Mouse (Mus musculus) left cerebral cortex, postnatal 14 days (tissue): Measurements from ENCODE around the gene Rfx4. TPM values are rescaled to one million over a fixed set of nuclear protein-coding genes. Genes with fewer than 3 reads are reported as not detected.

Experiments used
- DNase-seq, 2 experiments: peaks; one replicate each; pipeline ENCODE4 v3.0.0; 2021 to 2022; ENCODE audit warnings: low spot score in 2 of 2, mixed read lengths in 1 of 2
- intact Hi-C: fragments of 180-260 bp; cut with DNase I; formaldehyde crosslinking; loops from one replicate; pipeline ENCODE4 v1.15.1; 2025
- long read RNA-seq, 2 experiments: library from polyadenylated mRNA; stranded (forward); transcript quantifications; one replicate each; pipeline ENCODE4 v2.0.0; 2021
- total RNA-seq, 2 experiments: library from RNA; stranded (reverse); gene quantifications; 2 replicates each; pipeline ENCODE4 v1.2.3; 2021

Gene Rfx4
- 1 to 10 TPM; 9.1 to 10.0 TPM for total RNA-seq
- long read RNA-seq, experiment 1, partial matches to known transcripts = 3 of 7 reads
- long read RNA-seq, experiment 1, other reads (novel, unspliced or antisense) = 3 of 7 reads
- long read RNA-seq, experiment 2, partial matches to known transcripts = 4 of 10 reads
- long read RNA-seq, experiment 2, other reads (novel, unspliced or antisense) = 3 of 10 reads

DNA sequence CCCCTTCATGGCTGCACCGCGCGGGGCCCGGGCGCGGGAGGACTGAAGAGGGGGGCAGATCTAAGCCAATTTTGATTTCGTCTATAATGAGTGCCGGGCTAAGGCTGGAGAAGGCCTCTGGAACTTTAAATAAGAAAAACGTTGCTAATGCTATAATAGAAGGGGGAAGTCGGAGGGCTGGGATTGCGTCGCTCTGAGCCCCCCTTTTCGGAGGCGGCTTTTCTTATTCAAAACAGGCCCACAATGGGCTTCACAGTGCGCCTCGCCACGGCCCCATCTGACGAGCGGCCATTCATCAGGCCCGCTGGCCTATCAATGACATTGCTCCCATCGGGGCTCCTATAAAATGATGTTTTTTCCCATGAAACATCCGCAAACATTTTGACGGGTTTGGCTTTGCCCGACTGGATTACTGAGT, at the start of gene Rfx4:
Gene Rfx4, plus strand, starts transcription at position 277 of the 418 bp plus-strand sequence.
- intact Hi-C loops = loop anchor here (5.0 kb wide), 1 partner anchor 47 kb away; no protein-coding TSS in a partner anchor

GRCm38 (mm10) chr10:84706543-84706942, 49.3 kb upstream of the Rfx4 start:
- DNase-seq = no peak
- intact Hi-C loops = no loop called here

More for the DNA sequence above, at the start of gene Rfx4:
- DNase-seq = peak; percentile 37 to 40

DNA sequence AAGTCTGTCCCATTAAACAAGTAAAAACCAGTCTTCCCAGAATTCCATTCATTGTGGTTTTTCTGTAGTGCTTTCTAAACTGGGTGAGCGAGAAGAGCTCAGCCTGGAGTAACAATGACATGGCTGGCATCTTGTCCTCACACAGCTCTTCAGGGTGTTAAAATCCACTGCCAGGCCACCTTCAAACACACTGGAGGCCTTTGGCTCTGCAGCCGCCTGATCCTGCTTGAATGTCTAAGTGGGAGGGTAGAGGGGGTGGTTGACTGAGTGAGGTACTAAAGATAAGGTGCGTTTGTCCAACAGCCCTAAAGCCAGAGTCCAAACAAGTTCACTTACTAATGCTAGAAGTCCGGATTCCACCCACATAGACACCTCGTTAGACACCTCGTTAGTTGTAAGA, 48.6 kb upstream of the Rfx4 start:
- DNase-seq = no peak
- intact Hi-C loops = no loop called here

DNA sequence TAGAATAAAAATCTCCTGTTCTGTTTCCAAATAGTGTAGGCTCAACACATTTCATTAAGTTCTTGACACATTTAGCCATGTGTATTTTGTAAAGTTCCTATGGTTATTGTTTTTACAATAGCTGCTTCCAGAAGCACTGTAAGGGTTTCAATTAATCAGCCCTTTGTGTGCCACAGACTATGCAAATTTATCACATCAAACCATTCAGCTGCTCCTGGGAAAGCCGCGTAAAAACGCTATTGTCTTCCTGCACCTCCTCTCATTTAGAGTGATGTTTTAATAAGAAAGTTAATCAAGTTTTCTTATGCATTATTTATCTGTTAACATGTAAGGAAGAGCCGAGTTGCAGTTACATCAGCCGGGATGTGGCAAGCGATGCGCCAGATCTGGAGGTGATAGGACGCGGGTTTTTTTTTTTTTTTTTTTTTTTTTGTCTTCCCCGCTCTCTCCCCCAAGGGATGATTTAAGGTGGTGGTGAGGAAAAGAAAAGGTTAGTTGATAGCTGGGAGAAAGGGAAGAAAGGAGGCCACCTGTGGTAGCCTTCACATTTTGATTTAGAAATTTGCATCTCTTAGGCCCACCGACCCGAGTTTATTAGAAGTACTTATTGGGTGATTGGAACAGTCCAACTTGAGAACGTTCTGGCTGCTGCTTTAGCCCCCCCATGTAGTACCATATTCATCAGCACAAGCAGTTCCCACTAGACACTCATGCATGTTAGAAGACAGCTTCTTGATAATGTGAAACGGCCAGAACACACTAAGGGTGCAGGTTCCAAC, 47.9 kb upstream of the Rfx4 start:
- no peak for DNase-seq
- intact Hi-C loops = no loop called here

DNA sequence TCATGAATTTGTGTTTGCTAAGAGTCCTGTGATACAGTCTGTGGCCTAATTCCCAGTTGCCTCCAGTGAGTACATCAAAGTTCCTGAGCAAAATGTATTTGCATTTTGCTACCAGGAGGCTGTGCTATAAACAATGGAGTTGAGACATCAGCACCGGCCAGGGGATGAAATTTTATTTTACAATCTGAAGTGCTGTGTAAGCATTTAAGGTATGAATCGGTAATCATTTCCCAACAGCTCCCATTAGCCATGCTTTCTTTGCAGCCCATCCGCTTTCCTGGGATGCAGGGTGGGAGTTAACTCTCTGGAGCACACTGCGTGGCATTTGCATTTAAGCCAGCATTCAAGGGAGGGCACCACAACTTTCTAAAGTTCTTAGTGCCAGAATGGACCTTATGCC, 45.7 kb upstream of the Rfx4 start:
- no peak for DNase-seq
- intact Hi-C loops = no loop called here

- DNase-seq = no peak
- intact Hi-C loops = no loop called here
These were observed 45.0 kb upstream of the Rfx4 start for GRCm38 (mm10) chr10:84710827-84711226.

DNA sequence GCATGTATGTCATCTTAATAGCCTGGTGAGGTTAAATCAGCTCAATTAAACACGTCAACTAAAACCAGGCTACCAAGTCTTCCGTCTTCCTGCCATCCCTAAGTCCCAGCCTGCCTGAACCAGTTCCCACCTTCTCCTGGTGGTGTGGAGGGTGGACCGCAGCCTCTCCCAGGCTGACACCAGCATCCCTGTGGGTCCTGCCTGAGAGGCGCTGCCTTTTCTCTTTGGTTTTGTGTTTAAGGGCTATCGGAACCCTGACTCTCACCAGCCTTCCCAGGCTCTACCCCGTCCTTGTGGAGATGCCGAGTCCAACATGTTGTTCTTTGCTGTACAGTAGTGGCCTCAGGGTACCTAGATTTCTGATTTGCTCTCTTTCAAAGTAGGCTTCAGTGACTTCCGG, 44.4 kb upstream of the Rfx4 start:
- no peak for DNase-seq
- intact Hi-C loops = no loop called here

DNA sequence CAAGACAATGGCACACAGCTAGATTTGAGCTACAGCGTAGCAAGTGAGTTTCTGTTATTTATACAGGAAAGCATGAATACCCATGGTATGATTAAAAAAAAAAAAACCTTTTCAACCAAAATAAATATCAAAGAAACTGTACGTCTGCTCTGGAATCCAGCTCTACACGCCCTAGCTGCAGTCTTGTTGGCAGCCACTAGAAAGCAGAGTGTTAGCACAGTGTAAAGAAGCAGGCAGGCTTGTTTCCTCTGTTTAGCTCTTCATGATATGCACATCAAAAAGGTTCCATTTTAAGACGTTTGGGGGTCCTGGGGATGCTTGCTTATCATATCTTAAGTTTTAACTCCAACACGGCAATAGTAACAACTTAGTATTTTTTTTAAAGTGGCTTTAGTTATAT, 43.9 kb upstream of the Rfx4 start:
- intact Hi-C loops = no loop called here
- DNase-seq = peak in 1 of 2 experiments; percentile 27

- DNase-seq = no peak
- intact Hi-C loops = no loop called here
These were observed 43.3 kb upstream of the Rfx4 start for GRCm38 (mm10) chr10:84712532-84712931.

- intact Hi-C loops = no loop called here
- DNase-seq = no peak
These were observed 42.8 kb upstream of the Rfx4 start for GRCm38 (mm10) chr10:84713043-84713442.

DNA sequence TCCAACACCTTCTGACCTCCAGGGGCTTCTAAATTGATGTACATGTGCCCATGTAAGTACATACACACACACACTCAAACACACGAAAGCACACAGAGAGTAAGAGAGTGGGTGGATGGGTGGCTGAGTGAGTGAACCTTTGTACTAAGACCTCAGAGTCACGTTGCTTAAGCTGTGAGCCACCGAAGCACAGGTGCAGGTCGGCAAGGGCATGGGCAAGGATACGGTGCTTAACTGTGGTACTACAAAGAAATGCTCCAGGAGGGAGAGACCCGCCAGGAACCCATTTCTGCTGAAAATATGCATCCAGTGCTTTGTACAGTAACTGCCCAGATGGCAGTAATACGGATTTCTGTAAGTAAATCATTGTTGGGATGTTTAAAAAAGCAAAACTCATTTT, 40.2 kb upstream of the Rfx4 start:
- DNase-seq = no peak
- intact Hi-C loops = no loop called here

DNA sequence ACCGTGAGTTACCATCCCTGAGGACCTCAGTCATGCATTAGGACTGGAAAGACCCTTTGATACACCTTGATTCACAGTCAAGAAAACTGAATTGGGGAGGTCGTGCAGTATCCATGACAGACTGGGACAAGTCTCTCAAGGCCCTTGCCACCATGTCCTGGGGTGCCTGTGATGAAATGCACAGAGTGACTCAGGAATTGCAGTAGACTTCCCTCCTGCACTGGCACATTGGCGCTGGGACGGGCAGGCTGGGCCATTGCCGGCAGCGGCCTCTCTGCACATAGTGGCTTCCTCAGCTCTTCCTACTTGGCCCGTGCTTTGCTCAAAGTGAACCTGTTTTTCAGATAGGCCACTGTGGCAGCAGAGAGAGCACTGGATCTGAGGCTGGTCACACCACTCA, 39.3 kb upstream of the Rfx4 start:
- no peak for DNase-seq
- intact Hi-C loops = no loop called here

DNA sequence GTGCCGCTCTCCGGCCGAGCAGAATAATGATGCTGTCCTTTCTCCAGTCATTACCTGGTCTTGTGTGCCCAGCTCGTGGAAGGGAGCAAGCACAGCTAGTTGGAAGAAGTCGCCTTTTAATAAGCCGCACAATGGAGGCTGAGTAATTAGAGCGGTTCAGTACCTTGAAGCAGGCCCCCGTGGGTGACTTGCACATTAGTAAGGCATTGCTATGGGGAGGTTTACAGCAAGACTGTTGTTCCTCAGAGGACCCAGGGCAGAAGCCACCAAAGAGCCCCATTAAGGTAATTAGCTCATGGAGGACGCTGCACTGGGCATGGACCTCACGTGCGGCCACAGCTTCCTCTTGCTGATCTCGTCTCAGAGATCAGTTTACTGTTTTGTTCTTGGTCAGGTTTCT, 33.2 kb upstream of the Rfx4 start:
- DNase-seq = no peak
- intact Hi-C loops = no loop called here

DNA sequence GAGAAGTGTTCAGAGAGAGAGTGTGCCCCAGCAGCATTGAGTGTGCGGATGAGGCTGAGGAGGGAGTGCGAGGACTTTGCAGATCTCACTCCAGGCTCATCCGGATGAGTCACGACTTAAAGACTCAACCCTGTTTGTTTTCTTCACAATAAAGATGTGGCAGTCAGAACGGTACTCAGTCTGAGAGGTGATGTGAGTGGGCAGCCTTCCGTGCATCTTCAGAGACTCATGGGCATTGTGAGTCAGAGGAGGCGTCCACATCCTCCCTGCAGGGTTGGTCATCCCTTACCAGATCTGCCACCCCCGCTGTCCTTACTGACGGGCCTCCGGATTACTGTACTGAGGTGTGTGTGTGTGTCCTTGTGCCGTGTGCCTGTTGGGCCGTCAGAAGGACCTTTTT, 28.9 kb upstream of the Rfx4 start:
- no peak for DNase-seq
- intact Hi-C loops = no loop called here

DNA sequence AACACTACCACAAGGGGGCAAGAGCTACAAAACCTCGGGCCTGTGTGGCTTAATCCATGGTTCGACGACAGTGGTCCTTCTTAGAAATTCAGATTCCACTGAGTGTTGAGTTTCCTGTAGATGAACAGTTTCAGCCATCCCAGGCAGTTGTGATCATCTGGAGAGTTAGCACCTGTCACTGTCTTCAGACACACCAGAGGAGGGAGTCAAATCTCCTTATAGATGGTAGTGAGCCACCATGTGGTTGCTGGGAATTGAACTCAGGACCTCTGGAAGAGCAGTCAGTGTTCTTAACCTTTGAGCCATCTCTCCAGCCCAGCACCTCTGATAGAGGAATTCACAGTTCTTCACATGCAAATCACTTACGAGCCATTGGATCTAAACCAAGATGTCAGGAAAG, 28.1 kb upstream of the Rfx4 start:
- intact Hi-C loops = no loop called here
- no peak for DNase-seq

GRCm38 (mm10) chr10:84730078-84730477, 25.8 kb upstream of the Rfx4 start:
- no peak for DNase-seq
- intact Hi-C loops = no loop called here

DNA sequence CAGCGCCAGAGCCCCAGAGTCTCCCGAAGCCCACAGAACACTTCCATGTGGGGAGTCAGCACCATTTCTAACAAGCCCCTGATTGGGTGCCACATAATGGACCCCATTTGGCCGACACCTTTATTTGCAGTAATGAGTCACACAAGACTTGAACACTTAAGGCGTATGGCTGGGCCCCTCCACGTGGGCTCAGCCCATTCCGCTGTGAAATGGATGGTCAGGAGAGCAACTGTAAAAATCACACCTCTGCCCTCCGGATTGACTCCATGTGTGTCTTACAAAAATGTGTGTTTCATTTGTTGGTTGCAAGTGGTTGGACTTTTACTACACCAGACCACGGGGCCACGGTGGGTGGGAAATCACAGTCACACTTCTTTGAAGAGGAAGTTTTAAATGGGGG, 24.9 kb upstream of the Rfx4 start:
- no peak for DNase-seq

GRCm38 (mm10) chr10:84733511-84733910, 22.4 kb upstream of the Rfx4 start:
- intact Hi-C loops = no loop called here

More for the DNA sequence above, 24.9 kb upstream of the Rfx4 start:
- intact Hi-C loops = no loop called here

DNA sequence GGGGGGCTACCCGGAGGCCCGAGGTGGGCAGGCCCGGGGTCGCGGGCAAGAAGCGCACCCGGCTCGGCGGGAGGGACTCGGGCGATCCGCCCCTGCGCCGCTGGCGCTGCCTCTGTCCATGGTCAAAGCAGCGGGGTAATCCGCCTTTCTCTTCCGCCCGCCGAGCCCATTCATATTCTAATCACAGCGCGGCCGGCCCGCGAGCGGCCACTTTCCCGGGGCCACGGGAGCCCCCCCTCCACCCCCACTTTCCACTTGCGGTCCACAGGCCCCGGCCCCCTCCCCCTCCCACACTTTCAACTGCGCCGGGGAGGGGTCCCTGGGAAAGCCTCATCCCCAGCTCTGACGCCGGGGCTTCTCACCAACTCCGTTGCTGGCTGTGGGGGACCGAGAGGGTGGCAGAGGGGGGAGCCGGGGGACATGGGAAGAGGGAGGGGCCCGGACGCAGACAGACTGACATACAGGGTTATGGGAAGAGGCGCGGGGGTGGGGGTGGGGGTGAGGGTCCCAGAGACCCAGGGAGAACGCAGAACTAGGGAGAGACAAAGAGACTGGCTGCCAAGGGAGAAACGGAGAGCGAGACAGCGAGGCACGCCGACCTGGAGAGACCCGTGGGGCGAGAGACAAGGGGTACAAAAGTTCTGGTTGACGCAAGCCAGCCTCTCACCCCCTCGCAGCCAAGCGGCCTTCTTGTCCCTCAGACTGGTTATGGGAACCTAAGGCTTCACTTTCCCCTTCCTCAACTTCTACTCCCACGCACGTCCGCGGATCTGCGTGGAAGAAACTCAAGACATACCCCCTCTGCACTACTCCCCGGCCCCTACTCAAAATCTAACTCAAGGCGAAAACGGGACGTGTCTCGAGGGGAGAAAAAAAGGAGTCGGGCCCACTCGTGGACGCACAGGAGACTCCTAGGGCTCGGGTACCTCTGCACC, 744 bp upstream of the Rfx4 start:
- intact Hi-C loops = loop anchor here (5.0 kb wide), 1 partner anchor 47 kb away; no protein-coding TSS in a partner anchor

More at GRCm38 (mm10) chr10:84733511-84733910, 22.4 kb upstream of the Rfx4 start:
- no peak for DNase-seq

More for the DNA sequence above, 744 bp upstream of the Rfx4 start:
- DNase-seq = no peak
